Mouse (Mus musculus) ovary, postnatal 14 days (tissue): ENCODE results near the gene Ncor1.
"Not testable (repeated sequence)": the region's sequence is repeated elsewhere in the genome, so short reads cannot be mapped to it uniquely, and the experiment has no call there.

Source experiments
- DNase-seq: peaks from one replicate; pipeline ENCODE4 v3.0.0; 2022; ENCODE audit warnings: low spot score

Gene Ncor1

GRCm38 (mm10) chr11:62458780-62459179, 439 bp upstream of the Ncor1 start:
- no peak for DNase-seq

- DNase-seq = no peak
Observed at GRCm38 (mm10) chr11:62457891-62458270, 460 bp downstream of the Ncor1 start.

- DNase-seq = peak; percentile 84
Observed at GRCm38 (mm10) chr11:62457241-62457890, 975 bp downstream of the Ncor1 start.

- peak; percentile 42 for DNase-seq
Observed at GRCm38 (mm10) chr11:62456483-62457172, 1.7 kb downstream of the Ncor1 start.

GRCm38 (mm10) chr11:62456021-62456482, 2.3 kb downstream of the Ncor1 start:
- DNase-seq = no peak

- DNase-seq = no peak
Observed at GRCm38 (mm10) chr11:62455193-62455592, 3.1 kb downstream of the Ncor1 start.

- DNase-seq = no peak
Observed at GRCm38 (mm10) chr11:62448971-62449370, 9.4 kb downstream of the Ncor1 start.

GRCm38 (mm10) chr11:62445799-62446198, 12.5 kb downstream of the Ncor1 start:
- DNase-seq = no peak

- no peak for DNase-seq
Observed at GRCm38 (mm10) chr11:62440670-62441315, 17.5 kb downstream of the Ncor1 start.

GRCm38 (mm10) chr11:62432211-62432610, 26.1 kb downstream of the Ncor1 start:
- DNase-seq = no peak

GRCm38 (mm10) chr11:62427105-62427504, 31.2 kb downstream of the Ncor1 start:
- no peak for DNase-seq

- no peak for DNase-seq
Observed at GRCm38 (mm10) chr11:62426266-62426665, 32.1 kb downstream of the Ncor1 start.

- no peak for DNase-seq
Observed at GRCm38 (mm10) chr11:62424525-62424924, 33.8 kb downstream of the Ncor1 start.

GRCm38 (mm10) chr11:62415026-62415425, 43.3 kb downstream of the Ncor1 start:
- no peak for DNase-seq

GRCm38 (mm10) chr11:62409611-62410010, 48.7 kb downstream of the Ncor1 start:
- no peak for DNase-seq

GRCm38 (mm10) chr11:62408848-62409247, 49.5 kb downstream of the Ncor1 start:
- DNase-seq = no peak

- no peak for DNase-seq
Observed at GRCm38 (mm10) chr11:62396405-62396804, 61.9 kb downstream of the Ncor1 start.

GRCm38 (mm10) chr11:62388331-62388679, 70.0 kb downstream of the Ncor1 start:
- DNase-seq = no peak

- no peak for DNase-seq
Observed at GRCm38 (mm10) chr11:62387608-62388330, 70.6 kb downstream of the Ncor1 start.

- not testable (repeated sequence) for DNase-seq
Observed at GRCm38 (mm10) chr11:62377202-62377851, 81.0 kb downstream of the Ncor1 start.

GRCm38 (mm10) chr11:62371776-62372175, 86.6 kb downstream of the Ncor1 start:
- no peak for DNase-seq

- no peak for DNase-seq
Observed at GRCm38 (mm10) chr11:62369924-62370323, 88.4 kb downstream of the Ncor1 start.
